Mouse (Mus musculus) limb, embryonic 11.5 days (tissue): ENCODE results near the gene 4931406C07Rik. TPM values are rescaled to one million over a fixed set of nuclear protein-coding genes. Genes with fewer than 3 reads are reported as not detected.

Source experiments
- ATAC-seq: fragments of 200-750 bp; cut with Nextera tagmentation; 2 replicates; pipeline ENCODE4 v1.8.0; 2017; ENCODE audit warnings: low read depth; ENCODE audit not compliant: insufficient number of reproducible peaks, low FRiP score, low TSS enrichment
- DNase-seq: peaks from one replicate; pipeline ENCODE4 v3.0.0-alpha.2; 2015; ENCODE audit warnings: low spot score
- H3K27ac ChIP-seq: fragments of 300-500 bp; sonication (generic); replicated peaks from 2 replicates; pipeline ENCODE4 v1.5.1; 2014; ENCODE audit warnings: low read depth, mild to moderate bottlenecking, low read length
- H3K27me3 ChIP-seq: fragments of 300-500 bp; sonication (generic); 2 replicates; pipeline ENCODE4 v1.6.1; 2014; ENCODE audit warnings: mild to moderate bottlenecking, low read length, mixed read lengths; ENCODE audit not compliant: control insufficient read depth, insufficient read depth
- H3K36me3 ChIP-seq: fragments of 300-500 bp; sonication (generic); 2 replicates; pipeline ENCODE4 v1.6.1; 2014; ENCODE audit warnings: mild to moderate bottlenecking, low read length, moderate library complexity, mixed read lengths; ENCODE audit not compliant: control insufficient read depth, insufficient read depth
- H3K4me1 ChIP-seq: fragments of 300-500 bp; sonication (generic); 2 replicates; pipeline ENCODE4 v1.6.1; 2014; ENCODE audit warnings: low read length, mixed read lengths; ENCODE audit not compliant: control insufficient read depth, insufficient read depth
- H3K4me2 ChIP-seq: fragments of 300-500 bp; sonication (generic); 2 replicates; pipeline ENCODE4 v1.6.1; 2014; ENCODE audit warnings: low read depth, mild to moderate bottlenecking, moderate library complexity; ENCODE audit not compliant: severe bottlenecking
- H3K4me3 ChIP-seq: fragments of 300-500 bp; sonication (generic); 2 replicates; pipeline ENCODE4 v1.5.1; 2014; ENCODE audit warnings: low read depth, low read length
- H3K9ac ChIP-seq: fragments of 300-500 bp; sonication (generic); 2 replicates; pipeline ENCODE4 v1.6.1; 2014; ENCODE audit warnings: mild to moderate bottlenecking, low read length
- H3K9me3 ChIP-seq: fragments of 300-500 bp; sonication (generic); 2 replicates; pipeline ENCODE4 v1.6.1; 2016; ENCODE audit warnings: low read length; ENCODE audit not compliant: control insufficient read depth
- WGBS: fragments of 180-500 bp; shearing (Covaris S2); extraction: QIAGEN DNeasy Blood & Tissue Kit; methylation state at CpG from one replicate; pipeline ENCODE4 v1.1.7; 2014; 5-methylcytosine and 5-hydroxymethylcytosine counted together
- microRNA-seq: library from miRNA; unstranded; fragments of <30 nt; microRNA quantifications from one replicate; pipeline ENCODE4, GENCODE M21; 2016
- polyA plus RNA-seq: library from polyadenylated mRNA; unstranded; fragments of >200 nt; fragmentation: Nextera tagmentation; extraction: Ambion mirVana; gene quantifications from 2 replicates; pipeline ENCODE4 v1.2.1, GENCODE M21; 2014

4931406C07Rik gene
- polyA plus RNA-seq, 1 experiment from 2014 or later = 6.6 TPM

DNA sequence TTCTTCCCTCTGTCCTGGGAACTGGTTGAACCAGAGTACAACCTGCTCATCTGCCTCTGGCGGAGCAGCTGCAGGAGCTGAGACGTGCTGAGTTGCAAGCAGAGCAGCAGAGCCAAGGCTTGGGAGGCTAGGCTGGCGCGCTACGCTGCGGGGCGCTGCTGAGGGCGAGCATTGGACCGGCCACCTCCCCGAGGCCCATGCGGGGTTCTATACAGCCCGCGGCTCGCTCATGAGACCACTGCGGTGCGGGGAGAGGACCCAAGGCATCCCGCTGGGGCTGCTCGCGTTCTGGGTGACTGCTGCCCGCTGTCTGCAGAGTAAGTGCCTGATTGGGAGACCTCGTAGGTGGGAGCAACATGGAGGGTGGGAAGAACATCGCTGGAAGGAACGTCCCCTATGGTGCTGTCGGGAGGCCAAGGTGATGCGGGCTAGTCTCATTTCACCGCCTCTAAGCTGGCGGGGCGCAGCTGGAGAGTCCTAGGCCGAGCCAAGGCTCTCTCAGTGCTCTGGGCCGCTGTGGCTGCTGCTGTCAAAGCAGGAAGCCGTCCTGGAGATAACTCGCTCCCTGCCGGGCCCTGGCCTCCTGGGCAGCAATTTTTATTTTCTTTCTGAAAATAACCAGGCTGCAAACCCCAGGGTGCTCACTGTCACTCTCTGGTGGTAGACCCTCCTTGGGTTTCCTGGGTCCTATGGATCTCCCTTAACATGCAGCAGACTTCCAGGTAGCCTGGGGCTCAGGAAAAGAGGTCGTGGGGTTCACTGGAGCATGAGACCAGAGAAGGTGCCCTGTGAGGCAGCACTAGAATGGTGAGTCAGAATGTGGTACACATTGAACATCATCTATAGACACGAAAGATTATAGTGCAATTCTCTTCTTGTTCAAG lies 67.0 kb downstream of the 4931406C07Rik start, which contains the start of gene Vstm5:
Vstm5 (plus strand) TSS at position 4 of the 884 bp plus-strand sequence.
- H3K9me3 ChIP-seq = no peaks in the 10 kb centered on the region
- no peaks in the 10 kb centered on the region for H3K36me3 ChIP-seq
- WGBS = 6% methylated on average over 35 of the region's 35 CpGs
- ATAC-seq (peak; percentile 60), DNase-seq (peak; percentile 64)
- no peak within 1 kb of the TSS for H3K27ac ChIP-seq
- H3K4me3 ChIP-seq = peak within 1 kb of the TSS; percentile 40
- peak within 1 kb of the TSS; percentile 51 for H3K9ac ChIP-seq
- H3K4me1 ChIP-seq = peaks cover 7% of the 10 kb centered on the region; the same call in 1 of the 2 replicates
- peak within 1 kb of the TSS; percentile 85 for H3K4me2 ChIP-seq
- H3K27me3 ChIP-seq = no peaks in the 10 kb centered on the region

DNA sequence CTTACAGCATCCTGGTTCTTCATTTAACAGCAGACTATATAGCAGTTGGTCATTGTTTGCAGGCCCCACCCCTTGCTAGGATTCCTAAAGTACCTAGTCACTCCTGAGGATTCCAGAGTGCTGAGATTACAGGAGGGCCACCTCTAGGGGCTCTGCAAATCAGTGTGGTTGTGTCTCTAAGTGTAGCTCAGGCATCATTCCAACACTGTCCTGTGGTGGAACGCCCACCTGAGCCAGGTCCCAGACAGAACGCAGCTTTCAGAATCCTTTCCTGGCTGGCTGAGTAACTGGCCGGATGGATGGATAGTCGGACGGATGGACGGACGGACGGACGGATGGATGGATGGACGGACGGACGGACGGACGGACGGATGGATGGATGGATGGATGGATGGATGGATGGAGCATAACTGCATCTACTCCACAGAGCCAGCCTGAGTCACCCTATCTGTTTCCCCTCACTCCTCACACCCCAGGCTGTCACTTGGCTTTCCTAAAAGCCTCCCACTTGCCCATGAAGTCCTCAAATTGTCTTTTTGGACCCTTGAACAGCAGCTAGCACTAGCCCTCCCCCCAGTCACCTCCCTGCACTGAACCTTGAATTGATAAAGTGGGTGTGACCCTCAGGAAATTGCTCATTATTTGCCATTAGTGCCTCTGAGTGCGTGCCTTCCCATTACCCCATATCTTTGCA lies 67.8 kb downstream of the 4931406C07Rik start:
- ATAC-seq (peak; percentile 55; the same call in 1 of the 2 replicates), DNase-seq (no peak)
- 74% methylated on average over 16 of the region's 16 CpGs for WGBS

DNA sequence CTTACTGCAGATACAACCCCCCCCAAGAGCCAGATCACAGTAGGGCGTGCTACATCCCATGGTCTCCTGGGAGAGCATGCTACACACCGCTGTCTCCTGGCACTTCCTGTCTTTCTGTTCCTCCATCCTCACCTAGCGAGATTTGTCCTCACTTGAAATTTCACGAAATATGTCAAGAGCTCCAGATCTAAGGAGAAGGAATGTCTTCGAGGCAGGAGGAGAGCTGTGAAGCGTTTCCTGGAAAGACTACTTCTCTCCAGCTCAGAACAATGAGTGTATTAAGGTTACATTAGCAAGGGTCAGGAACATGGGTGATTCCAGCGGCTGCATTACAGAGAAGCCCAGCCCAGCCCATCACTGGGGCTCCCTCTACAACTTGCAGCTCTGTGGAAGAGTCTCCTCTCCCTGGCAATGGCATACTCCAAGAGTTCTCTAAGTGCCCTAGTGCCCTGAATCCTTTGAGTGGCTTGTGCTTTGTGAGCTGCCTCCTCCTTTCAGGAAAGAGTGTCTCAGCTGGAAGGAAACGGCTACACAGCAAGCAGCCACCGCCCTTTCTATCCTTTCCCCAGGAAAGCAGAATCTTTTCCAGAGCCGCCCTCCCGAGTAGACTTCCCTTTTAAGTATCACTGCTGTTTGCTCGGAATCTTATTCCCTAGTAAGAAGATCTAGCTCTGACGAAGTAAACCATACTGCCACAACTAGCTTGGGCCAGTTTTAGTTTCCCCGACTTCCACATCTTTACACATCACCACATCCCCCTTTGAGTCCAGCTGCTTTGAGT lies 68.5 kb downstream of the 4931406C07Rik start:
- DNase-seq (peak; percentile 18), ATAC-seq (no peak)
- no peak overlapping the region for H3K9ac ChIP-seq
- peaks cover 7% of the 10 kb centered on the region; the same call in 1 of the 2 replicates for H3K4me1 ChIP-seq
- no peak overlapping the region for H3K4me2 ChIP-seq
- no peaks in the 10 kb centered on the region for H3K36me3 ChIP-seq
- no peak overlapping the region for H3K4me3 ChIP-seq
- H3K9me3 ChIP-seq = no peaks in the 10 kb centered on the region
- no peak overlapping the region for H3K27ac ChIP-seq
- no peaks in the 10 kb centered on the region for H3K27me3 ChIP-seq
- 56% methylated on average over 14 of the region's 14 CpGs for WGBS

More for the DNA sequence above, 67.8 kb downstream of the 4931406C07Rik start:
- Histone ChIP-seq H3K4me1 (peaks cover 7% of the 10 kb centered on the region; the same call in 1 of the 2 replicates), H3K4me2 (peak overlapping the region; percentile 85), H3K27me3 (no peaks in the 10 kb centered on the region), H3K4me3 (peak overlapping the region; percentile 40), H3K36me3 (no peaks in the 10 kb centered on the region), H3K27ac (no peak overlapping the region), H3K9me3 (no peaks in the 10 kb centered on the region), H3K9ac (no peak overlapping the region)

DNA sequence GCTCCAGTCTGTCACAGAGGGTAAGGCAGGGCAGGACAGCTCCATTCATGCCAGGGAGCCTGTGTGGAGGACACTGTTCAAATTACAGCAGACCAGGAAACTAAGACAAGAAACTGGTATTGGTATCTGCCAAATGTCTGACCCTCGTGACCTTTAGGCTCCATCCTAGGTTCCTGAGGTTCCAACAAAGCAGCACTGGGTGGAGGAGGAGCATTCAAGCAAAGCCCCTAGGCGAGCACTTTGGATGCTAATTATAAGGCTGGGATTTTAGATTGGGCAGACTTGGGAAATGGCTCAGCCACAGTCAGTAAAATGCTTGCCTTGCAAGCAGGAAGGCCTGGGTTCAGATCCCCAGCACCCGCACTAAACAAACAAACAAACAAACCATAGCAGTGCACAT lies 70.3 kb downstream of the 4931406C07Rik start:
- Histone ChIP-seq H3K27ac (no peak overlapping the region), H3K9ac (no peak overlapping the region), H3K4me1 (peaks cover 7% of the 10 kb centered on the region; the same call in 1 of the 2 replicates), H3K36me3 (no peaks in the 10 kb centered on the region), H3K9me3 (no peaks in the 10 kb centered on the region), H3K4me2 (no peak overlapping the region), H3K4me3 (no peak overlapping the region), H3K27me3 (no peaks in the 10 kb centered on the region)
- 77% methylated on average over 3 of the region's 3 CpGs for WGBS
- peak; percentile 1 for DNase-seq
- ATAC-seq = no peak

DNA sequence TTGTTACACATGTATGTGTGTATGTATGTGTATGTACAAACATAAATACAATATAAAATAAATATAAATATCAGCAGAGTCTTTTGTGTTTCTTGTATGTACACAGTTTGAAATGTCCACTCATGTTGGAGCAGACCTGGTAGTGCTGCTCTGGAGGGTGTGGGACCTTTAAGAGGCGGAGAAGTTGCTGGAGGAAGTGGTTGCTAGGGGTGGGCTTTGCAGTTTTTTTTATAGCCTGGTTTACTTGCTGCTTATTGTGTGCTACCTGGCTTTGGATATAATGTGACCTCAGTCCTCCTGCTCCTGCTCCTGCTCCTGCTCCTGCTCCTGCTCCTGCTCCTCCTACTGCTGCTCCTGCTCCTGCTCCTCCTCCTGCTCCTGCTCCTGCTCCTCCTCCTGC lies 72.6 kb downstream of the 4931406C07Rik start:
- no peak for ATAC-seq
- WGBS = 79% methylated on average over 1 of the region's 1 CpGs

More for the DNA sequence above, 72.6 kb downstream of the 4931406C07Rik start:
- Histone ChIP-seq H3K4me1 (peaks cover 2% of the 10 kb centered on the region; the same call in 1 of the 2 replicates), H3K9ac (no peak overlapping the region), H3K27ac (no peak overlapping the region), H3K36me3 (no peaks in the 10 kb centered on the region), H3K4me3 (no peak overlapping the region), H3K9me3 (no peaks in the 10 kb centered on the region), H3K27me3 (no peaks in the 10 kb centered on the region), H3K4me2 (no peak overlapping the region)
- peak; percentile 15 for DNase-seq

Small RNA genes within 50 kb of the gene (microRNA-seq; reads per million reads assigned to microRNA genes)
- gene Gm49349 (not detected), gene mmu-mir-7650 (0.92 reads per million)

Other genes starting within 250 kb of the 4931406C07Rik start
- not detected in 2 replicates for gene Hephl1, start 194.3 kb downstream of the 4931406C07Rik start, polyA plus RNA-seq
- 1.5 and 1.9 TPM in 2 replicates for gene Vstm5, start 67.4 kb downstream of the 4931406C07Rik start, polyA plus RNA-seq
- gene Med17, start 26.5 kb downstream of the 4931406C07Rik start, polyA plus RNA-seq = 42.1 and 46.6 TPM in 2 replicates
- gene Taf1d, start 234 bp downstream of the 4931406C07Rik start, polyA plus RNA-seq = 80.5 and 82.7 TPM in 2 replicates
- gene Cep295, start 51.3 kb upstream of the 4931406C07Rik start, polyA plus RNA-seq = 24.5 and 27.4 TPM in 2 replicates
- gene Smco4, start 187.0 kb upstream of the 4931406C07Rik start, polyA plus RNA-seq = 4.9 and 7.5 TPM in 2 replicates